Mouse (Mus musculus) G1E-ER4 (cell line): ENCODE results near the gene Drc1. TPM values are rescaled to one million over a fixed set of nuclear protein-coding genes. Genes with fewer than 3 reads are reported as not detected.

Experiments used
- GATA1 ChIP-seq: IDR thresholded peaks from one replicate; pipeline ENCODE4 v1.8.0; 2012; ENCODE audit warnings: low read length, inconsistent platforms
- polyA plus RNA-seq: library from polyadenylated mRNA; stranded (reverse); fragments of >175 nt; gene quantifications from 2 replicates; pipeline ENCODE4 v1.2.3, GENCODE M21; 2012

Gene Drc1
- polyA plus RNA-seq, 1 experiment: not detected

GRCm38 (mm10) chr5:30271599-30272281, 9.4 kb upstream of the Drc1 start:
- no peak for TF ChIP-seq GATA1

DNA sequence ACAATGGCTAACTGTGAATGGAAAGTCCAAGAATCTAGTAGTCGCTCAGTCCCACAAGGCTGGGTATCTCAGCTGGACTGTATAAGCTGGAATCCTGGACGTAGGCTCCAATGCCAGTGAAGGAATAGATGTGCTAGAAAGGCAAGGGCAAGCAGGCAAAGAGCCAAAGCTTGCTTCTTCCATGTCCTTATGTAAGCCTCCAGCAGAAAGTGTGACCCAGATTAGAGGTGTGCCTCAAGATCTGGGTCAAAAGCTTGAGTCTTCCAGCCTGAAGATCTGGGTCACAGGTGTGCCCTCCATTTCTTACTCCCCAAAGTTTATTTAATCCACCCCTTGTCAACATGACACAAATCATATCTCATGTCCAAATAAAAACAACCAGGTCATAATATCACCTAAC, 4.8 kb upstream of the Drc1 start:
- TF ChIP-seq GATA1: no peak

DNA sequence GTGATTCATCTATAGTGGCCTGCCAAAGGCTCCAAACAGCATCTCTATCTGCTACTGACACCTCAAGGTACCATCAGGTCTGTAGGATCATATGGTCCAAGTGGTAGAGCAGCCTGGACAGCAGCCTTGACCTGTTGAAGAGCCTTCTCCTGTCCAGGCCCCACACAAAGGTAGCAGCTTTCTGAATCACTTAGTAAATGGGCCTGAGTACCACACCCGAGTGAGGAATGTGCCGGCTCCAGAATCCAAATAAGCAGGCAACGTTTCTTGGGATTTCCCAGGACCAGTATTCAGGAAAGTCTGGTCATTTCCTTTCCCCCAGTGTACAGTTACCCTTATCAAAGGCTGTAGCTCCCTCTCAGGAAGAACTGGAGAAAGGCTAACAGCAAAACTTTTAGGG, 2.2 kb upstream of the Drc1 start:
- TF ChIP-seq GATA1: no peak

- TF ChIP-seq GATA1: no peak
Observed at GRCm38 (mm10) chr5:30279446-30279845, 1.7 kb upstream of the Drc1 start.

GRCm38 (mm10) chr5:30280864-30281263, 324 bp upstream of the Drc1 start:
- no peak for TF ChIP-seq GATA1

DNA sequence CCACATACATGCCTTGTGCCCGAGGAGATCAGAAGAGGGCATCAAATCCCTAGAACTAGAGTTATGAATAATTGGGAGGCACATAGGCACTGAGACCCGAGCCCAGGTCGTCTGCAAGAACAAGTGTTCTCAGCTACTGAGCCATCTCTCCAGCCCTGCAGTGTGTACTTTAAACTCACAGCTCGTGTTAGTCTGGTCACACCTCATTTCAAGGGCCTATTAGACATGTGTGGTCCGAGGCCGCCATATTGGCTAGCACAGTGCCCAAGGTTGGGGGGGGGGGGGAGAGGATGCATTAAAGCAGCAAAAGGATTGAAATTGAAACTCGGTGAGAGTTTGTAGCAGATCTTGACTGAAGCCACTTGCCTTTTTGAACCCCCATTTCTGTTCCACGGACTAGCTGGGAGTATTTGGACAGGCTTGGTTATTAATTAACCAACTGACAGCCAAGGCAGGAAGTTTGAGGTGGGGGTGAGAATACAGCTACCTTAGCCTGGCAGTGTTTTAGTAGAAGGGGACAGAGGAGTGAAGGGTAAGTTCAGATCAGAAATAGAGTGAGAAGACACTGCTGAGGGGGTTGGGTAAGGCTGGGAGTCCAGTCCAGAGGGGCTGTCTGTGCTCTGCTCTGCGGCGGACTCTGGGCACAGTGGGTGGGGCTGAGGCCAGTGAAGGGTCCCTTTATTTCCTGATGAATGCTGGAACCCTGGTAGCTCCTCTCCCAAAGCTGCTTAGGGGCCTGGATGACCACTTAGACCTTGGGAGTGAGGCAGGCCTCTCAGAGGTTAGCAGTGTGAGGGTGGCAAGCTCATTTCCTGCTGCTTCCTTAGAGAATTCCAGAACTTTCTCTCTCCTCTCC, 5.0 kb downstream of the Drc1 start:
- no peak for TF ChIP-seq GATA1

DNA sequence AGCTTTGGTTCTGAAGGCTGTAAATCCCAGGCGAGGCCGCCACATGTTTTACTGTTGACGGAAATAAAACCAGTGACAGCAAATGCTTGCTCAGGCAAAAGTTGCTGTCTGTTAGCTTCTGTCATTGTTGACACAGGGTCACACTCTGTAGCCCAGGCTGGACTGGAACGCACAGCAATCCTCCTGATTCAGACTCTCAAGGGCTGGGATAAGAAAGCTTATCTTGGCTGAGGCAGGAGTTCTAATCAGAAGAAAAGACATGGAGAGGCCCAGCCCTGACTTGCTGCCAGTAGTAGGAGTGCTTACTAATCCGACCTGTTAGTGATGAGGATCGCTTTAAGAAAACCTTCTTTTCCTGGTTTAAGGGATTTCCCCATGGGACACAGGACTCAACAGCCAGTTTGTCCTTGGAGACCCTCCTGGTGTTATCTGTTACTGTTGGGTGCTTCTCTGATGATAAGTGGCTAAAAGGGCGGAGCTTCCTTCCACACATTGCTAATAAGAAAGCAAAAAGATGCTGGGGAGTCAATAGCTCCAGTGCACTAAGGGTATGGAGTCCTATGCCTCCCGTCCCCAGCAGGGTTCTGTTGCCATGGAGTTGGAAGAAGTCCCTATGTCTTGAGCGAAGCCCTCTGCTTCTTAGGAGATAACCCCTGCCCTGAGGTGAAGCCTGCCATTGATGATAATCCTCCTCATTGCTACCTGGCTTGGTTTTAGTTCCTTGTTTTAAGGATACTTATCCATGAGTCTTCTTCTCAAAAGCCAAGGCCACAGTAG, 6.1 kb downstream of the Drc1 start:
- TF ChIP-seq GATA1: no peak

DNA sequence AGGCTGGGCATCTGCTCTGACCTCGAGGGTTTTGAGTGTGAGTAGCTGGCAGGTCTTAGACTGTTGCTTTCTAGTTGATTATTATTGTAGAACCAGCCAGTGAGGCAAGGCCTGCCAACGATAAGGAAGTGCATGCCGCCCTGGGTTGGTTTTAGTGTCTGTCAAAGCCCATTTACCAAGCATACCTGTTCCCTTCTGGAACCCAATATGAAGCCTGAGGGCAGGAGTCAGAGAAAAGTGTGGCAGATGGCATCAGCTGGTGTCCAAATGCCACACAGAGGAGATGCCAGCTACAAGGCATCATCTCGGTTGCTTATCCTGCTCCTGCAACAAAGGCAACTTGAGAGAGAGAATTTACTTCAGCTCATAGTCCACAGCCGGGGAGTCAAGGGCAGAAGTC, 59.6 kb downstream of the Drc1 start:
- no peak for TF ChIP-seq GATA1

- TF ChIP-seq GATA1: no peak
Observed at GRCm38 (mm10) chr5:30341601-30342365, 60.6 kb downstream of the Drc1 start.

DNA sequence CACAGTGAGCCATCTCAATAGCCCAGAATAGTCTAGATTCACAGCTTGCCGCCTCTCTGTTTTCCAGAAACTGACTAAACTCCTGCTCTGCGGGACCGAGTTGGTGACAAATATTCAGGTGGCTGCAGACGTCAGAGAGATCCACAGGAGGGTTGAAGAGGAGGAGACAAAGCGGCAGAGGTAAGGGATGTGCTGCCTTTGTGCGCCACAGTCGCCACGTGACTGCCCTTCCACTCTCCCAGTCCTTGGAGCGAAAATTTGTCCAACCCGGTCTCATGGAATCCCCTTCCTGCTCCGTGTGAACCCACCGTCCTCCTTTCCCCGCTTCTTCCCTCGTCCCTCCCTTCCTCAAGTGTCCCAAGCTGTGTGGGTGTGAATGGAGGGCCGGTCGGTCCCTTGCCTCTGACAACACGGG, 61.4 kb downstream of the Drc1 start:
- TF ChIP-seq GATA1: no peak

GRCm38 (mm10) chr5:30343107-30343506, 61.9 kb downstream of the Drc1 start:
- TF ChIP-seq GATA1: no peak

DNA sequence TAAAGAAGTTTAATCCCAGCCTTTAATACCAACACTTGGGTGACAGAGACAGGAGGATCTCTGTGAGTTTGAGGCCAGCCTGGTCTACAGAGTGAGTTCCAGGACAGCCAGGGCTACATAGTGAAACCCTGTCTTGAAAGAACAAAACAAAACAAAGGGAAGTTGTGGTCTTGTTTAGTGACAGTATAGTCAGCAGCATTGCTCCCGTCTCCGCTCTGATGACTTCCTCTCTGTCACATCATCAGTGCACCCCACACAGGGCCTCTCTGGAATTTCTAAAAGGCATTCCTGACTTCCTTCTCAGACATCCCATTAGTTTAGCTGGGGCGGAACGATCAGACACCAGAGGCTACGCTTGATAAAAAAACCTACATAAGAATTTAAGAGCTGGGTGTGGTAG, 62.7 kb downstream of the Drc1 start:
- TF ChIP-seq GATA1: no peak

DNA sequence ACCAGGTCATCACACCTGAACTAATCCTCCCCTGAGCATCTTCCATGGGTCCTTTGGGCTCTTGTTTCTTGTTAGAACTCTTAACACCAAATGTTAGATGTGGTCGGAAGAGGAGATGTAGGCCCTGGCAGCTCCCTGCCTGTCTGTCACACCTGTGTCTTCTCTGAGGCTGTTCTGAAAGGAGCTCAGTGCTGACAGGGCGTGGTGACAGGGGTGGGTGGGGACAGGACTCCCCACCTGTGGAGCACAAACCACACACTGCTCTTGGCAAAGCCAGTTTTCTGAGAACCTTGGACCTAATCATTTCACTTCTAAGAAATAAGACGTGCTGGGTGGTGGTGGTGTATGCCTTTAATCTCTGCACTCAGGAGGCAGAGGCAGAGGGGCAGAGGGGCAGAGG, 72.4 kb downstream of the Drc1 start:
- no peak for TF ChIP-seq GATA1

DNA sequence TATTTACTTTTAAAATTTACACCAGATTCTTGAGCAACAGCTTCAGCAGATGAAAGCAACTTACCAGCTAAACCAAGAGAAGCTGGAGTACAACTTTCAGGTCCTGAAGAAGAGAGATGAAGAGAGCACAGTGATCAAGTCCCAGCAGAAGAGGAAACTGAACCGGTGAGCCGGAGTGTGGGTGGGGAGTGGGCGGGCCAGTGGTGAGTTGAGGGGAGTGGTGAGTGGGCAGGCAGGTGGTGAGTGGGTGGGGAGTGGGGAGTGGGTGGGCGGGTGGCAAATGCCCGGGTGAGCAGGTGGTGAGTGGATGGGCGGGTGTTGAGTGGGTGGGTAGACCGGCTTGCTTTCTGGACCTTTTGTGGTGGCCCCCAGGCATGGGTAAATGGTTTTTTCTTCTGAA, 73.9 kb downstream of the Drc1 start:
- no peak for TF ChIP-seq GATA1

DNA sequence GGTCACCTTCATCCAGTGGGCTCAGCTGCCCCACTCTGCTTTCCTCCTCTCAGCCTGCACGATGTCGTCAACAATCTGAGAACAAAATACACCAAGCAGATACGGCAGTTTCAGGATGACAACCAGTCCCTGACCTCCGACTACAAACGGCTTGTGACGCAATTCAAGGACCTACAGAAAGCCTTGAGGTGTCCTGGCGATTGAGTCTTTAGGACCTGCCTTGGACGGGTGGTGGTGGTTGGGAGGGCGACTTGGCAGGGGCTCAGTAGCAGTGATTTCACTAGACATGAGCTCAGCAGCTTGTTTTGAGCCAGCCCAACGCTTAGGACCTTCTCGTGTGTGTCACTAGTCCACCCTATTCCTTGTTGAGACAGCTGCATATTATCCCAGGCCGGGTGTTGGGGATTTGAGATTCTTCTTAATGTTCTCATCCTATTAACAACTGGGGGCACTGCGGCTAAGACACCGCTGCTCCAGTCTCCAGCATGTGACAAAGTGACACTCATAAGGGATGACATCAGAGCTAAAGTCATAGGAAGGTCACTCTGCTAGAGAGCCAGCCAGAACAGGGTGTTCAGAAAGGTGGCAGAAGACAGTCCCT, 74.5 kb downstream of the Drc1 start:
- no peak for TF ChIP-seq GATA1
